Mouse (Mus musculus) frontal cortex, adult (tissue): ENCODE measurements around the gene Fli1.
A peak's percentile ranks its signal among the peaks of the same experiment; 100 is the strongest.

Source experiments
- ATAC-seq: cut with Nextera tagmentation; 2 replicates; pipeline ENCODE4 v1.9.2; 2017; ENCODE audit warnings: mild to moderate bottlenecking, moderate library complexity, mixed read lengths; ENCODE audit not compliant: low TSS enrichment

Gene Fli1

GRCm38 (mm10) chr9:32408730-32409059, 134.0 kb downstream of the Fli1 start:
- no peak for ATAC-seq

DNA sequence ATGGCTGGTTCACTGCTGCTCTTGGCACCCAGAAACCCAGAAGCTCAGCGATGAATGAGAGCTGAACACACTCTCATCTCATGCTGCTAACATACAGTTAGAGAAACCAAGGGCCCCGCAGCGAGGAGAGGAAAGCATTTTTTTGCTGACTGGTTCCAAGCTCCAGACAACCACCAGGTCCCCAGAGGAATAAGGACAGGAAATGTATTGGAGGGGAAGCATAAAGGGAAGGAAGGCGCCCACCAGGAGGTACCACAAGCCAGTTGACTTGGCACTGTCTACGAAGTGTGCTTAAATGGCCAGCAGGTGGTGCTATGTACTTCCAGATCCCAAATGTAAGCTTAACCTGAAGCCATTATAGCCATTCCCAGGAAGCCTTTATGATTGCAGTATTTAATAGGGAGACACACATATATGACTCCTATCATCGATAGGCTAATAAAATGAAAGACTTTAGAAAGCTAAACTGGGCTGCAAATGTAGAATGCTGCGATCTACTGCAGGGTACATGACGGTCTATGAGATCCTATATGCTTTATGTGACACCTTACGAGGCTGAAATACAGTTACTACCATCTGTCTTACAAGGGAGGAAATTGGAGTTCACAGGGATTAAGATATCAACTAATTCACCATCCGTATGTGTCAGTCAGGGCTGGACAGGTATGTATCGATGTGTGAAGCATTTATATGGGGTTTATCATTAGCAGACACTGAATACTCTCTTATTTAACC, 137.3 kb downstream of the Fli1 start:
- peak; percentile 91 for ATAC-seq

- no peak for ATAC-seq
These were observed 141.9 kb downstream of the Fli1 start for GRCm38 (mm10) chr9:32400662-32401161.

DNA sequence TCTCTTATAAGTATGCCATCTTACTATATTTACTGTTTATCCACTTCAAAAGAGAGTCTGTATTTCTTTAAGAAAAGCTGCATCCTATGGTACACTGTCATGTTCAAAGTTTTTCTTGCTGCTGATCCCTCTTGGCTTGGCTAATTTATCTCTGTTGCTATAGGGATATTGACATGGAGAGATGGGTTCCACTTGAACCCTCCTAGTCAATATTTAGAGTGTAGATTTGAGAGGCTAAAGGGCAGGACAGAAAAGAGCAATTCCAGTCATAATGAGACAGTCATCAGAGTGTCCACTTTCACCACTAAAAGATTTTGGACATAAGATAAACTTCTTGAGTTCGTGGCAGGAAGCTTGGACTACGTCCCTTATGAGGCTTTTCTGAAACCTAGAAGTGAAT, 142.4 kb downstream of the Fli1 start:
- ATAC-seq: no peak

GRCm38 (mm10) chr9:32394761-32395161, 147.9 kb downstream of the Fli1 start:
- no peak for ATAC-seq

GRCm38 (mm10) chr9:32392716-32393115, 149.9 kb downstream of the Fli1 start:
- no peak for ATAC-seq

DNA sequence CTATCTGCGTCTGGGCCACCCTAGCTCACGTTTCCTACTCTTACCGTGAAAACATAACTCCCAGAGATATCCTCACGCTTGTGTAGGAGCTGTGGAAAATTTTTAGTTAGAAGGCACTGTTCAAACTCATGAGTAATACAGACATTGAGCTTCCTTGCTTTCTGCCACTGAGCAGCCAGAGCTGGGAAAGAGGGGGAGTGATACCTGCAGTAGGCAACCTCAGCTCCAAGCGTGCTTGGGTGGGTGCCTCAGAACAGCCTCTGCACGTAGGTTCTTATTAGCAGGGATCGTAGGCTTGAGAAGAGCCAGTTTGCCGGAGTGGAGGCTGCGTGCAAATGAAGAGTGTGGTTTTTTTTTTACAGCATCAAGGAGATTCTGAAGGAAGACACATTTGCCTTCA, 151.0 kb downstream of the Fli1 start:
- ATAC-seq: peak; percentile 98

GRCm38 (mm10) chr9:32391092-32391491, 151.6 kb downstream of the Fli1 start:
- no peak for ATAC-seq

GRCm38 (mm10) chr9:32388120-32388519, 154.5 kb downstream of the Fli1 start:
- no peak for ATAC-seq

- ATAC-seq: no peak
These were observed 157.8 kb downstream of the Fli1 start for GRCm38 (mm10) chr9:32384906-32385305.

DNA sequence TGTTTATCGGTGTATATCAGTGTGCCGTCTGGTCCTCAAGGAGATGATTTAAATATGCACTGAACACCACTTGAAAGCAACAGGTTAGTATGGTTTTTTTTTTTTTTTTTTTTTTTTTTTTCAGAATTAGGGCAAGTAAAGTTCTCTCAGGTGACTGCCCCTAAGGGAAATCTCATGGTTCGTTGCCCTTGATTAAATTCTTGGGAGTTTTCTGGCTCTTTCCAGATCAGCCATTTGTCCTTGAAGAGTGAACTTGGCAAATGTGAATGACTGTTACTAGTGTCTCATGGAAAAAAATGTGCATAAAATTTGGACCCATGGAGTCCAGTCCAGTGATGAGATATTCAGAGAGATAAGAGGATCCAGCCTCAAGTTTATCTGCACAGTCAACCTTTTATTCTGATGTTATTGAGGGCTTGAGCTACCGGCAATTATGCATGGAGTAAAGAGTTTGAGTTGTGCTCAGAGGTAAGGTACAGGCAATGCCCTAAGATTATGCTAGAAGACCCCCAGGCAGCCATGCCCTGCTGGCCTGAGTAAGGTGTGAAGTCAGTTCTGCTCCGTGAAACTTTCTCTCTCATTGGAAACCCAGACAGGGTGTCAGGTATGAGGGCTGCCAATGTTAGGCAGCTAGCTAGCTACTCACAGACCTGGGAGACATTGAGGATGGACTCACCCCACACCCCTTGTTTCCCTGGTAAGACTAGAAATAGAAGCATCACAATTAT, 165.6 kb downstream of the Fli1 start:
- ATAC-seq: no peak

DNA sequence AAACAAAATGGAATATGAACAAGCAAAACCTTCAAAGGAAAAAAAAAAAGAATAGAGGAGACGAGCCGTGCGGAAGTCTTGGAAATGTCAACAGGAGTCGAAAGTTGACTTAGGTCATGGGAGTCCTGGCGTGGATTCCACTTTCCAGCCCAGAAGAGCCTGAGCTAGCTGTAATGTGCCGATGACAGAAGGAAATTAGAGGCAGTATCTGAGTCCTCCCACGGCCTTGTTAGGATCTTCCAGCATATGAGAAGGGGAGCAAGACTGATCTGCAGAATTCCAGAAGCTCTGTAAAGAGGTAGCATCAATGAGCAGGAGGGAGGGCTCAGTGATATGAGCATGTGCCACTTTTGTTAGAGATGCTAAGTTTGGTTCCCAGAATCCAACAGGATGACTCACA, 166.6 kb downstream of the Fli1 start:
- no peak for ATAC-seq

GRCm38 (mm10) chr9:32373656-32374055, 169.0 kb downstream of the Fli1 start:
- no peak for ATAC-seq
